Mouse (Mus musculus) liver, embryonic 15.5 days (tissue): ENCODE data around the gene Mlst8. TPM values are rescaled to one million over a fixed set of nuclear protein-coding genes. Genes with fewer than 3 reads are reported as not detected.

Experiments
- ATAC-seq: fragments of 200-750 bp; cut with Nextera tagmentation; 2 replicates; pipeline ENCODE4 v1.8.0; 2017; ENCODE audit warnings: moderate number of reproducible peaks, mild to moderate bottlenecking, moderate library complexity; ENCODE audit not compliant: insufficient read depth
- H3K27ac ChIP-seq: fragments of 300-500 bp; sonication (generic); replicated peaks from 2 replicates; pipeline ENCODE4 v1.5.1; 2015; ENCODE audit warnings: mild to moderate bottlenecking, inconsistent platforms
- H3K27me3 ChIP-seq: fragments of 300-500 bp; sonication (generic); 2 replicates; pipeline ENCODE4 v1.6.1; 2015; ENCODE audit warnings: mild to moderate bottlenecking, inconsistent platforms
- H3K36me3 ChIP-seq: fragments of 300-500 bp; sonication (generic); replicated peaks from 2 replicates; pipeline ENCODE4 v1.6.1; 2015; ENCODE audit warnings: moderate library complexity, mild to moderate bottlenecking, inconsistent platforms
- H3K4me1 ChIP-seq: fragments of 300-500 bp; sonication (generic); replicated peaks from 2 replicates; pipeline ENCODE4 v1.6.1; 2015; ENCODE audit warnings: inconsistent platforms
- H3K4me2 ChIP-seq: fragments of 300-500 bp; sonication (generic); 2 replicates; pipeline ENCODE4 v1.6.1; 2015; ENCODE audit warnings: moderate library complexity, mild to moderate bottlenecking, inconsistent platforms
- H3K4me3 ChIP-seq: fragments of 300-500 bp; sonication (generic); replicated peaks from 2 replicates; pipeline ENCODE4 v1.5.1; 2015; ENCODE audit warnings: mild to moderate bottlenecking, inconsistent platforms
- H3K9ac ChIP-seq: fragments of 300-500 bp; sonication (generic); 2 replicates; pipeline ENCODE4 v1.6.1; 2015; ENCODE audit warnings: moderate library complexity, mild to moderate bottlenecking, inconsistent platforms
- H3K9me3 ChIP-seq: fragments of 300-500 bp; sonication (generic); replicated peaks from 2 replicates; pipeline ENCODE4 v1.6.1; 2016; ENCODE audit warnings: inconsistent platforms
- WGBS: fragments of 180-500 bp; shearing (Covaris S2); methylation state at CpG from one replicate; pipeline ENCODE4 v1.1.7; 2015; ENCODE audit warnings: mixed read lengths; ENCODE audit not compliant: insufficient replicate concordance; 5-methylcytosine and 5-hydroxymethylcytosine counted together
- polyA plus RNA-seq: library from polyadenylated mRNA; unstranded; fragments of >200 nt; fragmentation: Nextera tagmentation; extraction: Ambion mirVana; gene quantifications from 2 replicates; pipeline ENCODE4 v1.2.1, GENCODE M21; 2015

Mlst8 gene
- polyA plus RNA-seq, 1 experiment from 2014 or later: 12.0 TPM

GRCm38 (mm10) chr17:24488662-24489264 is 9.9 kb upstream of the Mlst8 start:
- Histone ChIP-seq H3K9me3 (no peaks in the 10 kb centered on the region), H3K9ac (no peak overlapping the region), H3K27me3 (peaks cover 82% of the 10 kb centered on the region), H3K4me1 (peaks cover 17% of the 10 kb centered on the region), H3K4me3 (peak overlapping the region; percentile 51), H3K36me3 (no peaks in the 10 kb centered on the region), H3K4me2 (peak overlapping the region; percentile 76), H3K27ac (no peak overlapping the region)
- no peak for ATAC-seq
- under 1% methylated on average over 81 of the region's 81 CpGs for WGBS

GRCm38 (mm10) chr17:24488186-24488661 is 9.3 kb upstream of the Mlst8 start, which contains the start of gene Caskin1:
TSS of gene Caskin1 (plus strand) at chr17:24488601.
- Histone ChIP-seq H3K27me3 (peaks cover 85% of the 10 kb centered on the region), H3K36me3 (no peaks in the 10 kb centered on the region), H3K9ac (no peak within 1 kb of the TSS), H3K4me3 (peak within 1 kb of the TSS; percentile 51), H3K4me1 (peaks cover 17% of the 10 kb centered on the region), H3K9me3 (no peaks in the 10 kb centered on the region), H3K27ac (no peak within 1 kb of the TSS), H3K4me2 (peak within 1 kb of the TSS; percentile 76)
- no peak for ATAC-seq
- WGBS: under 1% methylated on average over 45 of the region's 45 CpGs

- Histone ChIP-seq H3K27me3 (peaks cover 61% of the 10 kb centered on the region), H3K4me2 (no peak overlapping the region), H3K9ac (no peak overlapping the region), H3K4me3 (no peak overlapping the region), H3K36me3 (no peaks in the 10 kb centered on the region), H3K4me1 (peaks cover 21% of the 10 kb centered on the region), H3K27ac (no peak overlapping the region), H3K9me3 (no peaks in the 10 kb centered on the region)
- ATAC-seq: no peak
- 35% methylated on average over 11 of the region's 11 CpGs for WGBS
Measured at GRCm38 (mm10) chr17:24485090-24485860, 6.4 kb upstream of the Mlst8 start.

- Histone ChIP-seq H3K4me2 (no peak overlapping the region), H3K27me3 (peaks cover 43% of the 10 kb centered on the region), H3K9me3 (no peaks in the 10 kb centered on the region), H3K27ac (no peak overlapping the region), H3K4me1 (peaks cover 19% of the 10 kb centered on the region), H3K4me3 (no peak overlapping the region), H3K36me3 (no peaks in the 10 kb centered on the region), H3K9ac (no peak overlapping the region)
- WGBS: 65% methylated on average over 3 of the region's 3 CpGs
- no peak for ATAC-seq
Measured at GRCm38 (mm10) chr17:24483495-24483894, 4.6 kb upstream of the Mlst8 start.

- H3K27me3 ChIP-seq: peaks cover 21% of the 10 kb centered on the region
- H3K4me2 ChIP-seq: no peak overlapping the region
- H3K9me3 ChIP-seq: no peaks in the 10 kb centered on the region
- no peak overlapping the region for H3K9ac ChIP-seq
- ATAC-seq: no peak
- H3K4me1 ChIP-seq: peaks cover 35% of the 10 kb centered on the region
- H3K4me3 ChIP-seq: no peak overlapping the region
- WGBS: 85% methylated on average over 20 of the region's 20 CpGs
- H3K27ac ChIP-seq: no peak overlapping the region
- peaks cover 20% of the 10 kb centered on the region for H3K36me3 ChIP-seq
Measured at GRCm38 (mm10) chr17:24481027-24481815, 2.3 kb upstream of the Mlst8 start.

GRCm38 (mm10) chr17:24480201-24480826 is 1.4 kb upstream of the Mlst8 start:
- WGBS: 36% methylated on average over 3 of the region's 3 CpGs
- Histone ChIP-seq H3K4me1 (peaks cover 33% of the 10 kb centered on the region), H3K9ac (peak overlapping the region; percentile 21; the same call in 1 of the 2 replicates), H3K27me3 (peaks cover 12% of the 10 kb centered on the region), H3K36me3 (peaks cover 29% of the 10 kb centered on the region), H3K27ac (no peak overlapping the region; the same call in 1 of the 2 replicates), H3K9me3 (no peaks in the 10 kb centered on the region), H3K4me3 (no peak overlapping the region), H3K4me2 (0 out of 2 replicates have a peak overlapping the region, but pooled peaks have one; percentile 80)
- ATAC-seq: no peak

- Histone ChIP-seq H3K9ac (no peak overlapping the region), H3K4me3 (peak overlapping the region; percentile 93), H3K27me3 (peaks cover 3% of the 10 kb centered on the region; the same call in 1 of the 2 replicates), H3K4me1 (peaks cover 32% of the 10 kb centered on the region), H3K27ac (peak overlapping the region; percentile 72; the same call in 1 of the 2 replicates), H3K4me2 (peak overlapping the region; percentile 80), H3K9me3 (no peaks in the 10 kb centered on the region), H3K36me3 (peaks cover 38% of the 10 kb centered on the region)
- 15% methylated on average over 1 of the region's 1 CpGs for WGBS
- no peak for ATAC-seq
Measured at GRCm38 (mm10) chr17:24479431-24479830, 553 bp upstream of the Mlst8 start.

- ATAC-seq: no peak
- H3K27ac ChIP-seq: peak overlapping the region; percentile 95
- H3K36me3 ChIP-seq: peaks cover 51% of the 10 kb centered on the region
- H3K9ac ChIP-seq: peak overlapping the region; percentile 84
- no peaks in the 10 kb centered on the region for H3K27me3 ChIP-seq
- peak overlapping the region; percentile 93 for H3K4me3 ChIP-seq
- peak overlapping the region; percentile 80 for H3K4me2 ChIP-seq
- 45% methylated on average over 11 of the region's 11 CpGs for WGBS
- H3K9me3 ChIP-seq: no peaks in the 10 kb centered on the region
- H3K4me1 ChIP-seq: peaks cover 41% of the 10 kb centered on the region
Measured at GRCm38 (mm10) chr17:24477985-24478600, 785 bp downstream of the Mlst8 start.

- WGBS: 79% methylated on average over 20 of the region's 20 CpGs
- ATAC-seq: no peak
- Histone ChIP-seq H3K4me2 (peak overlapping the region; percentile 80), H3K4me1 (peaks cover 49% of the 10 kb centered on the region), H3K9me3 (no peaks in the 10 kb centered on the region), H3K4me3 (peak overlapping the region; percentile 93), H3K9ac (peak overlapping the region; percentile 84; the same call in 1 of the 2 replicates), H3K27ac (peak overlapping the region; percentile 95), H3K36me3 (peaks cover 59% of the 10 kb centered on the region), H3K27me3 (no peaks in the 10 kb centered on the region)
Measured at GRCm38 (mm10) chr17:24477053-24477984, 1.6 kb downstream of the Mlst8 start.
